Mouse (Mus musculus): ENCODE results near the gene Smim27. TPM values are rescaled to one million over a fixed set of nuclear protein-coding genes. Genes with fewer than 3 reads are reported as not detected.
"Not testable (repeated sequence)": the region's sequence is repeated elsewhere in the genome, so short reads cannot be mapped to it uniquely, and the experiment has no call there.

The Smim27 gene
- polyA plus RNA-seq, 1 experiment from 2014 or later = 16.3 TPM

DNA sequence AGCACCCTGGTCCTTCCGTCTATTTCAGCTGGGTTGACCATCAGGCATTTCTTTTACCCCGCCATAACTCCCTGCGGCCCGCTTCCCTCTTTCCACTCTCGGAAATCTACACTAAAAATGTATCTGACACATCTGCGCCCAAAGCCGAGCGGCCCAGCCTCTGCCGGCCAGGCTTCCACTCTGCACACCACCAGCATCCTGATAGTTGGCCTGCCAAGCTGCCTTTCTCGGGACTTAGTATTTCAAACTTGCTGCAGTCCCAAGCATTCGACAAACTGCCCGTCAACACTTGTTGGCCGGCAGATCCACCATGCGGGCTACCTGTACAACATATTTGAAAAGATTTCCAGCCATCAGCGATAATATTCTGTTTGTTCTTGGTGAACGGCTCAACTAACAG, 544 bp upstream of the Smim27 start:
- DNase-seq (ENCODE audit: low spot score) = no peak
- peak overlapping the region; percentile 98 for H3K27ac ChIP-seq
- peaks cover 37% of the 10 kb centered on the region for H3K36me3 ChIP-seq
- peak overlapping the region; percentile 71 for H3K4me3 ChIP-seq
- no peaks in the 10 kb centered on the region for H3K9me3 ChIP-seq
- peaks cover 24% of the 10 kb centered on the region; the same call in 1 of the 2 replicates for H3K4me1 ChIP-seq
- WGBS = under 1% methylated on average over 16 of the region's 16 CpGs
- H3K27me3 ChIP-seq (ENCODE audit: insufficient read depth, poor library complexity, severe bottlenecking) = no peaks in the 10 kb centered on the region

GRCm38 (mm10) chr4:40278880-40279275, 9.5 kb downstream of the Smim27 start:
- WGBS = under 1% methylated on average over 21 of the region's 21 CpGs
- Histone ChIP-seq H3K9me3 (no peaks in the 10 kb centered on the region), H3K27me3 (ENCODE audit: insufficient read depth, poor library complexity, severe bottlenecking) (no peaks in the 10 kb centered on the region), H3K27ac (peak overlapping the region; percentile 93), H3K4me3 (peak overlapping the region; percentile 97), H3K36me3 (peaks cover 24% of the 10 kb centered on the region), H3K4me1 (peaks cover 11% of the 10 kb centered on the region; the same call in 1 of the 2 replicates)
- no peak for DNase-seq (ENCODE audit: low spot score)

- under 1% methylated on average over 36 of the region's 36 CpGs for WGBS
- H3K9me3 ChIP-seq = no peaks in the 10 kb centered on the region
- DNase-seq (ENCODE audit: low spot score) = peak; percentile 98
Observed at GRCm38 (mm10) chr4:40279276-40279900, 10.0 kb downstream of the Smim27 start, which contains the start of gene Ndufb6. Ndufb6 (minus strand) TSS chr4:40279421.

DNA sequence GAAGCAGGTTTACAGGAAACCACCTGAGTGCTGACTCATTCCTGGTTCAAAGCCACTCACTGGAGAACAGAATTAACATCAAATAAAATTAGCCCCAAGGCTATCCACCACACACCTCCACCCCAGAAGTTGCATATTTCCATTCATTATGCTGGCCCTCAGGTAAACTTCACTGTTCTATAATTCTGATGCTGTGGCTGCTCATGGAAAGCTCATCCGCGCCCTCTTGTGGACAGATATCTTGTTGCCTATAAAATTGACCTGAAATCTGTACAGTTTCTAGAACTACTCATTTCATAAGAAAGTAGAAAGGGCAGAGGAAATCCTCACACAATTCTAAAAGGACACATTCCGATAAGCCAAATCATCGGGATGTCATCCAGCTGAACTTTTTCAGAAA, 16.2 kb downstream of the Smim27 start:
- Histone ChIP-seq H3K4me3 (no peak overlapping the region), H3K36me3 (no peaks in the 10 kb centered on the region), H3K27ac (no peak overlapping the region), H3K9me3 (no peaks in the 10 kb centered on the region), H3K4me1 (no peaks in the 10 kb centered on the region), H3K27me3 (ENCODE audit: insufficient read depth, poor library complexity, severe bottlenecking) (no peaks in the 10 kb centered on the region)
- DNase-seq (ENCODE audit: low spot score) = no peak
- 13% methylated on average over 4 of the region's 4 CpGs for WGBS

More at GRCm38 (mm10) chr4:40279276-40279900, 10.0 kb downstream of the Smim27 start, which contains the start of gene Ndufb6:
- Histone ChIP-seq H3K27ac (peak within 1 kb of the TSS; percentile 93), H3K36me3 (peaks cover 24% of the 10 kb centered on the region), H3K4me1 (peaks cover 11% of the 10 kb centered on the region; the same call in 1 of the 2 replicates), H3K27me3 (ENCODE audit: insufficient read depth, poor library complexity, severe bottlenecking) (no peaks in the 10 kb centered on the region), H3K4me3 (peak within 1 kb of the TSS; percentile 97)

DNA sequence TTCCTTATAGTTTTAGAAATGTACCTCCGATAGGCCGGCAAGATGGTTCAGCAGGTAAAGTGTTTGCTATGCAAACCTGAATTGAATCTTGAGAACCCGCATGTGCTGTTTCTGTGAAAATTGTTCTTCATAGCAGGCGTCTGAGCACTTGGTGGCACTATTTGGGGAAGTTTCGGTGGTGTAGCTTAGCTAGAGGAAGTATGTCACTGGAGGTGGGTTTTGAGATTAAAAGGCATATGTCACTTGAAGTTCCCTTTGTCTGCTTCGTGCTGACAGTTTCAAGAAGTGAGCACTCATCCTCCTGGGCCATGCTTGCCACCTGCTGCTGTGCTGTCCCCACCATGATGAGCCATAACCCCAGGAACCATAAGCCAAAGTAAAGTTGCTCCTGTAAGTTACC, 18.0 kb downstream of the Smim27 start:
- H3K27me3 ChIP-seq (ENCODE audit: insufficient read depth, poor library complexity, severe bottlenecking) = no peaks in the 10 kb centered on the region
- WGBS = 65% methylated on average over 6 of the region's 6 CpGs
- no peak for DNase-seq (ENCODE audit: low spot score)
- no peaks in the 10 kb centered on the region for H3K36me3 ChIP-seq
- H3K9me3 ChIP-seq = no peaks in the 10 kb centered on the region
- H3K4me1 ChIP-seq = no peaks in the 10 kb centered on the region
- no peak overlapping the region for H3K27ac ChIP-seq
- no peak overlapping the region for H3K4me3 ChIP-seq

DNA sequence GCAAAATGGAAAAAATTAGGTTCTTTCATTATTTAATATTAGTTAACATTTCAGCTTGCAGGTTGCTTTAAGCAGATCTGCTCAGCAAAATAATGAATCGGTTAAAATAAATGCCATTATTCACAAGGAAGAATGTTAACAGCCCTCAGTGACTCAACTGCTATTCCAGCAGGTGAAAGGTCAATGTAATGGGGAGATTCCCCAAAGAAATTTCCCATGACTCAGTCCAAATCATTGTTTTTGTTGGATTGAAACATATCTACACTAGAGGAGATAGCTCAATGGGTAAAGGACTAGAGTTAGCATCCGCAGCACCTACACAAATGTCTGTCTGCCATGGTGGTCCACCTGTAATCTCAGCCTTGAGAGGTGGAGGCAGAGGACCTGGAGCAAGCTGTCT, 19.7 kb downstream of the Smim27 start:
- DNase-seq (ENCODE audit: low spot score) = no peak
- WGBS = 79% methylated on average over 2 of the region's 2 CpGs
- H3K27ac ChIP-seq = no peak overlapping the region
- H3K4me1 ChIP-seq = no peaks in the 10 kb centered on the region
- no peaks in the 10 kb centered on the region for H3K27me3 ChIP-seq (ENCODE audit: insufficient read depth, poor library complexity, severe bottlenecking)
- H3K4me3 ChIP-seq = no peak overlapping the region
- no peaks in the 10 kb centered on the region for H3K9me3 ChIP-seq
- no peaks in the 10 kb centered on the region for H3K36me3 ChIP-seq

DNA sequence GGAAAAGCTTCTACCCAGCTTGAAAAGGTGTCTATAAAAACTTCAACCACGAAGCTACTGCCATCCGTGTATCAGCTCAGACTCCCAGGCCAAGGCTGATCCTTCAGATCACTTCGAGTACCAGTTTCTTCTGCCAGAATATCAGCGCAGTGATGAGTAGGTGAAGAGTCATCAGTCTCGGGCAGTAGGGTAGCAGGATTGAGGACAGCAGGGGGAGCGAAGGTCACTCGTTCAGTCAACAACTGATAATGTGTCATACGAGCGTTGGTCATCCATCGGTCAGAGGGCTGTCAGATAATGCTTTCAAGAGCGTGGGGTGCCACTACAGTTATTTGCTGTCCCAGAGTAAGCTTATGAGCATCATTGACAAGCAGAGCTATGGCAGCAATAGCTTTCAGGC, 22.1 kb downstream of the Smim27 start:
- not testable (repeated sequence) for H3K36me3 ChIP-seq; H3K4me1 ChIP-seq; H3K27me3 ChIP-seq (ENCODE audit: insufficient read depth, poor library complexity, severe bottlenecking); DNase-seq (ENCODE audit: low spot score); H3K4me3 ChIP-seq; H3K27ac ChIP-seq; H3K9me3 ChIP-seq
- 77% methylated on average over 11 of the region's 11 CpGs for WGBS

DNA sequence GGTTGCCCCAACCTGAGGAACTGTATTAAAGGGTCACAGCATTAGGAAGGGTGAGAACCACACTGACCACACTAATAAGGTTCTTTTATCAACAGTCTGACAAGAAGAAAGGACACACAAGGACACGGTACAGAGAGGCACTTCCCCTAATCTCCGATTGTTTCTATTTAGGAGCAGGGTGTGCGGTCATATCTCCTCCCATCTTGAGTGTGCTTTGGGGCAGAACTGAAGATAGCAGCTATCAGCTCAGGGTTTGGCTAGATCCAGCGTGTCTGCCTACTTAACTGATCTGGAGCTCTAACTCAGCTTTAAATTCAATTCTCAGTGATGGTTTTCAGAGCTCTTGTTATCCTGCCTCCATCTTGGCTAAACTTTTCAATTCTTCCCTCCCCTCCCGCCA, 29.8 kb downstream of the Smim27 start:
- H3K9me3 ChIP-seq = no peaks in the 10 kb centered on the region
- WGBS = 29% methylated on average over 5 of the region's 5 CpGs
- H3K4me1 ChIP-seq = peaks cover 5% of the 10 kb centered on the region; the same call in 1 of the 2 replicates
- no peaks in the 10 kb centered on the region for H3K36me3 ChIP-seq
- H3K27ac ChIP-seq = no peak overlapping the region
- no peak overlapping the region for H3K4me3 ChIP-seq
- no peak for DNase-seq (ENCODE audit: low spot score)
- 0 out of 2 replicates have a peak, but pooled peaks cover 5% of the 10 kb centered on the region for H3K27me3 ChIP-seq (ENCODE audit: insufficient read depth, poor library complexity, severe bottlenecking)

- no peaks in the 10 kb centered on the region for H3K9me3 ChIP-seq
- H3K4me3 ChIP-seq = peak overlapping the region; percentile 37
- WGBS = 12% methylated on average over 16 of the region's 16 CpGs
- DNase-seq (ENCODE audit: low spot score) = peak; percentile 89
- H3K36me3 ChIP-seq = no peaks in the 10 kb centered on the region
- peaks cover 5% of the 10 kb centered on the region; the same call in 1 of the 2 replicates for H3K4me1 ChIP-seq
- no peak overlapping the region for H3K27ac ChIP-seq
- peaks cover 5% of the 10 kb centered on the region; the same call in 1 of the 2 replicates for H3K27me3 ChIP-seq (ENCODE audit: insufficient read depth, poor library complexity, severe bottlenecking)
Observed at GRCm38 (mm10) chr4:40301076-40301789, 31.9 kb downstream of the Smim27 start.

- 68% methylated on average over 10 of the region's 10 CpGs for WGBS
- Histone ChIP-seq H3K9me3 (no peaks in the 10 kb centered on the region), H3K27ac (no peak overlapping the region), H3K4me3 (no peak overlapping the region), H3K27me3 (ENCODE audit: insufficient read depth, poor library complexity, severe bottlenecking) (peaks cover 5% of the 10 kb centered on the region; the same call in 1 of the 2 replicates), H3K36me3 (no peaks in the 10 kb centered on the region), H3K4me1 (peaks cover 5% of the 10 kb centered on the region; the same call in 1 of the 2 replicates)
- DNase-seq (ENCODE audit: low spot score) = no peak
Observed at GRCm38 (mm10) chr4:40302445-40303125, 33.2 kb downstream of the Smim27 start.

DNA sequence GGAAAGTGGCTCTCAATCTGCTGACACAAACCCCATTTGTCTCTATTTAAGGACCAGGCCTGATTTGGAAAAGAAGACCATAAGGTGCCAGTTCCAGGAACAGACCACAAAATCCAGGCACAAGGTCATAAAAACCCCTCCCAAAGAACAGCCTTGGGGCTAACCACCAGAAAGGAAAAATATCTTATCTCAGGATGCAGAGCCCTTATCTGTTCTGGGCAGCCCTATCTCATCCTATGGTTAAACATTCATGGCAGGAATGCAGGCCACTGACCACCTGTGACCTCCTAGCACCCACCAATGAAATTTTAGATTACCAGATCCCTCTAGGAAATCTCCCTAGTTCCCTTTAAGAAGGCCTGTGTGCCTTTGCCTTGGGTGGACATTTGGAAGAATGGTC, 40.3 kb downstream of the Smim27 start:
- no peak for DNase-seq (ENCODE audit: low spot score)
- no peak overlapping the region for H3K4me3 ChIP-seq
- no peak overlapping the region for H3K27ac ChIP-seq
- H3K9me3 ChIP-seq = no peaks in the 10 kb centered on the region
- H3K36me3 ChIP-seq = no peaks in the 10 kb centered on the region
- no peaks in the 10 kb centered on the region for H3K4me1 ChIP-seq
- no peaks in the 10 kb centered on the region; the same call in 1 of the 2 replicates for H3K27me3 ChIP-seq (ENCODE audit: insufficient read depth, poor library complexity, severe bottlenecking)

DNA sequence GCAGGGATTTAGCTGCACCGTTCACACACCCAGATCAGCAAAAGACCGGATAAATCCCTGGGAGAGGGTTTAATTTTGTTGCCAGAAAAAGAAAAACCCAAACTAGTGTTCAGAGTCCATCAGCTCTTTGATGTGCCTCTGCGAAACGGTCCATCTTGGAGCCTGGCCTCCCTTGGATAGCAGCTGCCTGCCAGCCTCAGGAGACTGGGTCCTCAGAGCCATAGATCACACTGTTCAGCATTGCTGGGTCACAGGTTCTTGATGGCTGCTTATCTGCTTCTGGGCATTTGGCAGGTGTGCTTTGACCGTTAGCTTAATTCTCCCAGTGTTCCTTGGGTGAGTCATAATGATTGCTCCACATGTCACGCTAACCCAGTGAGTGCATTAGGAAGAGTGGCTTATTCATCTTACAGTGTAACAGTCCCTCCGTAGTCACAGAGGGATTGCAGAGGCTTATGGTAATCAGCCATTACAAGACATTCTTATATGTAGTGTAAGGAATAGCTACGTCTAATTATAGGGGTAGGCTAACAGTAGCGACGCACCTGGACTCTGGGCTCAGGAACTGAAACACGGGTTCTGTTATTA, 41.5 kb downstream of the Smim27 start:
- no peaks in the 10 kb centered on the region for H3K4me1 ChIP-seq
- whole genome bisulfite sequencing = 81% methylated on average over 11 of the region's 11 CpGs
- no peak overlapping the region for H3K4me3 ChIP-seq
- H3K36me3 ChIP-seq = no peaks in the 10 kb centered on the region
- H3K27ac ChIP-seq = no peak overlapping the region
- DNase-seq (ENCODE audit: low spot score) = no peak
- no peaks in the 10 kb centered on the region for H3K27me3 ChIP-seq (ENCODE audit: insufficient read depth, poor library complexity, severe bottlenecking)
- H3K9me3 ChIP-seq = no peaks in the 10 kb centered on the region

Data from heart, embryonic 10.5 days (tissue).